Mouse (Mus musculus): ENCODE data around the gene Elf2.

- no peak for TF ChIP-seq USF2 (IDR thresholded peaks at IDR 0.05; ENCODE audit: borderline replicate concordance in 1 of 2, insufficient read depth in 1 of 2, low read depth in 1 of 2, low read length in 2 of 2)
- no peak for TF ChIP-seq NELFE (IDR thresholded peaks at IDR 0.05; ENCODE audit: low read depth, low read length)
- TF ChIP-seq MAZ (IDR thresholded peaks at IDR 0.05; ENCODE audit: low read depth, low read length), result no peak
- no peak for TF ChIP-seq POLR2A (IDR thresholded peaks at IDR 0.05; ENCODE audit: control insufficient read depth in 1 of 2, insufficient read depth in 1 of 2, low read depth in 1 of 2, low read length in 2 of 2, poor library complexity in 1 of 2)
- TF ChIP-seq ELF1 (IDR thresholded peaks at IDR 0.05; ENCODE audit: low read depth, low read length), result no peak
Measured at GRCm38 (mm10) chr3:51208633-51209032, 131.8 kb downstream of the Elf2 start.
